Mouse (Mus musculus) brain, embryonic 14.5 days (tissue): ENCODE measurements at regions not wholly inside any gene's neighbourhood (a gene's known extent, or its start where the extent isn't known, plus 50 kb on each side); places are given as distances from the start of the nearest gene placed in this dataset.

Experiments
- CTCF ChIP-seq: fragments of 200-500 bp; IDR thresholded peaks from 2 replicates; pipeline ENCODE4 v1.5.1; 2012; ENCODE audit warnings: inconsistent platforms, mild to moderate bottlenecking, moderate library complexity, borderline replicate concordance; ENCODE audit not compliant: insufficient read depth, insufficient read length; ENCODE audit errors: extremely low read depth
- POLR2A ChIP-seq: fragments of 200-500 bp; IDR thresholded peaks from 2 replicates; pipeline ENCODE4 v1.6.1; 2012; ENCODE audit warnings: mild to moderate bottlenecking, inconsistent platforms, borderline replicate concordance; ENCODE audit not compliant: poor library complexity, insufficient read depth, insufficient read length, severe bottlenecking; ENCODE audit errors: extremely low read depth

- TF ChIP-seq CTCF (no peak), POLR2A (no peak)
Measured at GRCm38 (mm10) chr4:95205372-95205771, 153.3 kb upstream of the Jun start.
